Mouse (Mus musculus) limb, embryonic 10.5 days (tissue): Measurements from ENCODE around the gene Cggbp1. TPM values are rescaled to one million over a fixed set of nuclear protein-coding genes. Genes with fewer than 3 reads are reported as not detected.

Experiments used
- polyA plus RNA-seq: library from polyadenylated mRNA; unstranded; fragments of >200 nt; fragmentation: Nextera tagmentation; extraction: Ambion mirVana; gene quantifications from 2 replicates; pipeline ENCODE4 v1.2.1, GENCODE M21; 2016

The Cggbp1 gene
- polyA plus RNA-seq, 1 experiment from 2014 or later: 92.0 TPM

Other genes with a start within 250 kb of the Cggbp1 start
- not detected in 2 replicates for gene Csnka2ip, start 249.6 kb upstream of the Cggbp1 start, polyA plus RNA-seq
- 29.6 and 30.1 TPM in 2 replicates for gene 4930453N24Rik, start 80.8 kb upstream of the Cggbp1 start, polyA plus RNA-seq
- gene Zfp654, start 344 bp upstream of the Cggbp1 start, polyA plus RNA-seq: 5.3 and 5.8 TPM in 2 replicates